Mouse (Mus musculus): ENCODE results near the gene Adad2.

The Adad2 gene

DNA sequence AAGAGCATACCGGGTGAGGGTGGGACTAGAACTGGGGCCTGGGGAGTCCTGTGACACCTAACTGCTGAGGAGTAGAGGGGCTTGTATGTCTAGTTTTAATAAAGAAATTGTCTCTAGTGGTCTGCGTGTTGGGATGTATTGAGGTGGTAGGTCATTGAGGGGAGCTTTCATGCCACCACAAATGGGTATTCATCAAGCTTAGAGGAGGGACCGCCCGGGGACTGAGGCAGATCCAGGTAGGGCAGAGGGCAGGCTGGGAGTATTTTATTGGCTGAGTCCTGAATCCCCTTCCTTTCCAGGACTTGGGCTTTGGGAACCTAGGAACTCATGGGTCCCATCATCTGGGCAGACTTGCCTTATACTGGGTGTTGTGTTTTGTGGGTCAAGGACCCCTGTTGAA is 4.3 kb downstream of the Adad2 start:
- DNase-seq (ENCODE audit: low read depth): no peak

DNA sequence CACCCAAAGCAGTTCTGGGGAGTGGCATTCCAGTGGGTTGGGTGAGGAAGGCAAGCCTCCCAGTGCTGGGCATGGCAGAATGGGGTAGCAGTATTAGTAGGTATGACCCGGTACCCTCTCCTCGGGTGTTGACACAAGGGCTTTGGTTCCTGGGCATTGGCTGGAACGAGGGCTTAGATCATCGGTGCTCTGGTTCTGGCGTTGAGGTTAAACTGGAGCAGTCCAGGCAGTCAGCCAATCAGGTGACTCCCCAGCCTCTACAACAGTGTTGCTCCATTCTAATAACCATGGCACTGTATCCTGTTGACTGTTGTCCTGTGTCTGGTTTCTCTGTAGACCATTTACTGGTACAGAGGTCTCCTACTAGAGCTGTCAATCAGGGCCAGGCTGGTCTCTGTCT is 5.0 kb downstream of the Adad2 start:
- DNase-seq (ENCODE audit: low read depth): peak; percentile 38

DNA sequence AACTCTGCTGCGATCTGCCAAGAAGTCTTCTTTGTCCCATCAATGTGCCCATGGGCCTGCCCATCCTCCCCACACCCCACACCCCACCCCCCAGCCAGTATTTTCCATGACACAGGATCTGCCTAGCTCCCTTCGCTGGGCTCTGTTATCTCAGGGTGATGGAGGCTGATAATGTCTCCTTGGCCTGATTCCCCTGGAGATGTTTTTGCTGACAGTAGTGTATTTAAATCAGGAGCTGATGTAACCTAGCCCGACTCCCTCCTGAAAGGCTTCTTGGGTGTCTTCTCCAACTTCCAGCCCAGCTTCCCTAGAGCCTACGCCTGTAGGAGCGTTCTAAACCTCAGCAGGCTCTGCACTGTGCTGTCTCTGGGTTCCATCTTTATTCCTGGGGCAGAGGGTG is 6.3 kb downstream of the Adad2 start:
- DNase-seq (ENCODE audit: low read depth): no peak

DNA sequence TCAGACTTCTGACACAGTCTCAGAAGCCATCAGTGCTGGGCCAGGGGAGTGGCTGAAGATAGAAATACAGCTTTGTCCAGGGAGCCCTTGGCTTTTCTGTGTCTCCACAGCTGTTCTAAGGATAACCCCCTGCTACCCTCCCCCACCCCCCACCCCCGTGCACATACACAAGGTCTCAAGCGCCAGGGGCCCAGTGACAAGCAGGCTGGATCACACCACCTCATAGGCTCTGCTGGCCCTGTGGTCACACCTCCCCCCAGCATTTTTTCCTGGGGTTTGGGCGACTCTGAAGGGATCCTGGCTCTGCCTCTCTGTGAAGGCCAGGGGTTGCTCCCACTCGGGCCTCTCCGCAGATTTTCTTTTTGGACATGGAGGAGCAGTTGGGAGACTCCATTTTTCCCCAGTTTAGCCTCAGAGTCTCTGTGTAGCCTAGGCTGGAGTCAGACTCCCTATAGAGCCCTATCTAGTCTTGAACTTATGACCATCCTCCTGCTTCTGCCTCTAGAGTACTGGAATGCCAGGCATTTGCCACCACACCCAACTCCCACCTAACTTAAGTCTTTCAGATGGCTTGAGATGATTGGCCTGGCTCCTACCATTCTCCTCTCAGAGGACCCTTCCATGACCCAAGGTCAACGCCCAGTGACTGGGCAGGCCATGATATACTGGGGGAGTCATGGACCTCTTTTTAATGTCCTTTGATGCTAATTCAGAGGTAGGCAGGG is 7.7 kb downstream of the Adad2 start:
- DNase-seq (ENCODE audit: low read depth): no peak

DNA sequence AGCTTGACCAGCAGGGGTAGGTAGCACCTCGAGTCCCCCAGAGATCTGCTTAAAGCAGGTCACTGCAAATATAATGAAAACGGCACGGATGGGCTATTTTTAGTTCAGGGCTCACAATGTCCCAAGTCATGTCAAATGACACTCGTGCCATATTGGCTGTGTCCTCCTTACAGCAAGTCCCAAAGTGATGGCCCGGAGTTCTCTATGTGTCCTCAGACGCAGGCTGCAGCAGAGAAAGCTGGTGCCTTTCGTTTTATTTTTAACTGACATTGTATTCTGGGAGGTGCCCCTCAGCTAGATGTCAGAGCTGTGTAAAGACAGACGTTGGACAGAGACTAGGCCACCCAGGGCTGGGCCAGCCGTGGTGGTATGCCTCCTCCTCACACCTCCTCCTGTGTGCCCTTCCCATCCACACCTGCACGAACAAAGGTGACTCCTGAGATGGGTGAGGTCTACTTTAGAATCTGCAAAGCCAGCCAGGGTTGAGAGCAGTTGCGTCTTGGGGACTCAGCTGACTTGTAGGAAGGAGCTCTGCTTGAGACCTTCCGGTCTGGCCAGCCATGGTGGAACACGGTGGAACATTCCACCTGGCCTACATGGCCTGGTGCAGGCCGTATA is 8.4 kb downstream of the Adad2 start:
- DNase-seq (ENCODE audit: low read depth): no peak

DNA sequence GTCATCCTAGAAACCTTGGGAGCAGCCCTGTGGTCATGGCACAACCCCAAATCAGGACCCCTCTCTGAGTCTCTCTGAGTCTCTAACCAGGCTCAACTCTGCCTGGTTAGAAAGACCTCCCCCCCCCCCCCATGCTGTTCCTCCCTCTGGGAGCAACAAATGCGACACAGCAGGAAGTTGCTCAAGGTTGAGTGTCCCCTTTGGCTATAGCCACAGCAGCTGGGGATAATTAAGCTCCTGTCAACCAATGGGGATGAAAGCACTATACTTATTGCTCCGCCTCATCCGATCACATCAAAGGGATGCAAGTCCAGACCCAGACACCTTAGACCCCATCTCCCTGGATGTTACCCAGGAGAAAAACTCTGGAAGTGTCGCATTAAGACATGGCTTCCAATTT is 10.0 kb downstream of the Adad2 start:
- DNase-seq (ENCODE audit: low read depth): no peak

DNA sequence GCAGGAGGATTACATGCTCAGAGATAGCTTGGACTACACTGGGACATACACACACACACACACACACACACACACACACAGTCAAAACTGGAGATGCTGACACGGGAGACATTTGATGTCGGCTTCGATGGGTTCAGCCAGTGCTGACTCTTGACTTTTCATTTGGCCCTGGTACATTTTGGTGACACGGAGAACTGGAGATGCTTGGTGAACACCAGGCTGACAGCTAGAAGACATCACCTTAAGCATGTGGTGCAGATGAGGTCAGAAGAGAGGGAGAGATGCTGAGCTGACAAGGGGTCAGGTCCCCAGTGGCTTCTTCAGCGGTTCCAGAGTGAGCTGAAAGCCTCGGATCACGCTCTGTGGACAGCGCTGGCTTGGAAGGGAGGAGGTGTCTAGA is 10.5 kb downstream of the Adad2 start:
- DNase-seq (ENCODE audit: low read depth): no peak

DNA sequence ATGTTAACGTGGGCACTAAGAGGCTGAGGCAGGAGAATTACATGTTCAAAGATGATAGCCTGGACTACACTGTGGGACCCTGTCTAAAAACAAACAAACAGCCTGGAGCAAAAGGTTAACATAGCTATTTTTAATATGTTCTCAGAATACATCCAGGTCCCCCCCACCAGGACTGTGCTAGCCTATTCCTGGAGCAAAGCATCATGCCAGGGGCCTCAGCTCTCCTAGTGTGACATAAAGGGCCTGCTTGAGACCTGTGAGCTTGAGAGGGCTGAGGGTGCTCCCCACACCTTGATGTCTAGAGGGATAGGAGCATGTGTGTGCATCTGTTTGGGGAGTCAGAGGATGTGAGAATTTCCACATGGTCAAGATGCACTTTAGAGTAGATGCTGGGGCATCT is 11.2 kb downstream of the Adad2 start:
- no peak for DNase-seq (ENCODE audit: low read depth)

DNA sequence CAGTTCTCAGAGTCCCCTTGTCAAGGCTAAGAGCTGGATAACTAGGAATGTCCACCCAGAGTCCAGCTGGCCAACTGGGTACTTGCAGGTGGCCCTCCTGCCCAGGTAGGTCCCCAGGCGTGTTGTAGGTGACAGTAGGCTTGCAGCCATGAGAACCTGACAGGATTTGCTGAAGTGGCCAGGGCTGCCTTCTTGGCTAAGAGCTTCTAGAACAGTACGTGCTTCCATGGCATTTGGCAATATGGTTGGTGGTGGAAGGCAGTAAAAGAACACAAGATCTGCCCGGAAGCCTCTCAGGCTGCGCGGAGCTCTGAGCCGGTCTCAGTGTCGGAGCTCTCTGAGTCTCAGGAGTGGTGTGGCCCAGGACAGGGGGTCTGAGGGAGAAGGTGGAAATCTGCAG is 12.4 kb downstream of the Adad2 start:
- DNase-seq (ENCODE audit: low read depth): no peak

DNA sequence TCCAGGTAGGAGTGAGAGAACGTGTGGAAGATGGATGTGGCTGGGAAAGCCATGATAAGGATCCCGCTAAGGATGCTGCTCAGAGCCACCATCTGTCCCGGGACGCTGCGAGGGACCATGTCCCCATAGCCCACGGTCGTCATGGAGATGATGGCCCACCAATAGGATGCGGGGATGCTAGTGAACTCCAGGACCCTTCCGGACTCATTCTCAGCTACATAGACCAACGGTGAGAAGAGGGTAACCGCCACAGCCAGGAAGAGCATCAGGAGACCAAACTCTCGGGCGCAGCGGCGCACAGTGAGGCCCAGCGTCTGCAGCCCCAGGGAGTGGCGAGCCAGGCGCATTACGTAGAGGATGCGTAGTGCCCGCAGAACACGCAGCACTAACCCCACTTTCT is 13.2 kb downstream of the Adad2 start:
- DNase-seq (ENCODE audit: low read depth): no peak

DNA sequence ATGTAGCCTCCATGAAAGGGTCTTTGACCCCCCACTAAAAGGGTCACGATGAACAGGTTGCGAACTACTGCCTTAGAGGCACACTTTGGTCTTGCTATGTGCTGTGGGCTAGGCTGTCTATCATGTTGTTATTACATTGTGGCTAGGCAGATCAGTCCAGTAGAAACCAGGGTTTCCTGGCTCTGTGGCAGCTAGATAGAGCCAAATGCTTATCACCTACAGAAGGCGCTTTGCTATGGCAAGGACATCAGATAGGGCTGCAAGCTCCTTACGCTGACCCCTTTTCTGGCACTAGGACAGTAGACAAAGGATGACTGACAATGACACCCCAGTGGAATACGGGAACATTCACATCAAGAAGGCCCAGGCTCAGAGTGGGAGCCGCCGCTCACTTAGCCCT is 14.7 kb downstream of the Adad2 start:
- DNase-seq (ENCODE audit: low read depth): no peak

DNA sequence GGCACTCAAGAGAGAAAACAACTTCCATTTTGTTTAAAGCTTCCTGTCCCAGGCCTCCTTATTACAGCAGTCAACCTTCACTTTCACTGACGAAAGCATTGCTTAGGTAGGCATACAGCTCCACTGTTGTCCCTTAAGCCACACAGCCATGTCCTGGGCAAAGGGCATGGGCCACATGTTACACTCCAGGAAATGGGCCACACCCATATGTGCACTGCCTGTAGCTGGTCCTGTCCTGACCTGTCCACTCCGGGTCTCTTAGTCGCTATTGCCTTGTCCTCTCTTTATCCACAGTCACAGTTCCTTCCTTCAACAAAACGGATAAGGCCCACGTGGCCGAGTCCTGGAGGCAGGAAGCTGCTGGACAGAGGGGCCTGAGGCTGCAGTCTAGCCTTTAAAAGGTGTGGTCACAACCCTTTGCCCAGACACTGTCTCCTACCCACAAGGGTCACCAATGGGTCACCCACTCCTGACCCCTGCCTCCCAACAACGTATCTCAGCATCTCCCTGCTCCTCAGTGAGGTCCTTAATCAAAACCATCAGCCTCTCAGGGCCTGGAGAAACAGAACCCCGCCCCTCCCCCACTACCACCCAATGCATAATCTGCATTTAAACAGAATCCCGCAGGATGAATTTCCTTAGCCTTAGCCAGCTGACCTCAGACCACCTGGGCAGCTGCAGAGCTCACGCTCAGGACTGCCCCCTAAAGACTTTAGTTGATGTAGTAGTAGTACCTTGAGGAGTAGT is 15.2 kb downstream of the Adad2 start:
- DNase-seq (ENCODE audit: low read depth): no peak

DNA sequence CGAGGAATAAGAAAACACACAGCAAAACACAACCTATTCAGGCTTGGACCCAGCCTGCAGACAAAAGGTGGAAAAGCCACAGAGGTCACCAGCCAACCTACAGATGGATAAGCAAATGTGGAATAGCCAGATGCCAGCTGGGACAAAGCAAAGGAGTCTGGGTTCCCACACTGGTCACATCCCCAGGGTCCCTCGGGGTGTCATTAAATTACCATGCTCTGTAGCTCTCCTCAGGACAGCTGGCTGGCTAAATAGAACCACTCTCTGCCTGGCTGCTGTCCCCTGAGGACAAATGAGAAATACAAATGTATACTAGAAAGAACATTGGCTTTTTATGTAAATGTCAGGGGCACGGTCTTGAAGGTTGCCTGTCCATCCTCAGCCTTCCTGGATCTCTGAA is 18.3 kb downstream of the Adad2 start:
- DNase-seq (ENCODE audit: low read depth): no peak

DNA sequence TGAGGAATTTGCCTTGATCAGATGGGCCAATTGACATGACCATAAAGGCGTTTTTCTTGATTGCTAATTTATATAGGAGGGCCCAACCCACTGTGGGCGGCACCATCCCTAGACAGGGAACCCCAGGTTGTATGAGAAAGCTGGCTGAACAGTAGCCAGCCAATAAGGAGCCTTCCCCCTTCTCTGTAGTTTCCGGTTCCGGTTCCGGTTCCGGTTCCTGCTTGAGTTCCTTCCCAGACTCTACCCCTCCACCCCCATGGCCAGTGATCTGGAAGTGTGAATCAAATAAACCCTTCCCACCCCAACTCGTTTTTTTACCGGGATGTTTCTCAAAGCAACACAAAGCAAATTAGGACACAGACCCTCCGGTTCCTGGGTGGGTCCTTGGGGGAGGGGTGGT is 19.7 kb downstream of the Adad2 start:
- no peak for DNase-seq (ENCODE audit: low read depth)

DNA sequence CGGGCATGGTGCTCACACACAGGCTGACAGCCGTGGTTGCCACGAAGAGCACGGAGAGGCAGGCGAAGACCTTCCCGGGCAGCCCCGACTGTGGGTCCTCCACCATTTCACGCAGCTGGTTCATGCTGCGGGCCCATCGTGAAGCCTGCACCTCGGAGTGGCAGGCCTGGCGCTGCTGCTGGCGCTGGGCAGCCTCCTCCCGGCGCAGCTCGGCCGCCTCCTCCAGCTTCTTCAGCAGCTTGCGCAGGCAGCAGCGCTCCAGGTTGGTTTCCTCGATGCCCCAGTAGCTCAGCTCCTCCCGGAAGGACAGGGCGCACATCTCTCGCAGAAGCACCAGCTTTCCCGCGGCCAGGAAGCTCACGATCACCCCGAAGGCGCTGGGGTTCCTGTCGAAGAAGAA is 20.4 kb downstream of the Adad2 start:
- no peak for DNase-seq (ENCODE audit: low read depth)

DNA sequence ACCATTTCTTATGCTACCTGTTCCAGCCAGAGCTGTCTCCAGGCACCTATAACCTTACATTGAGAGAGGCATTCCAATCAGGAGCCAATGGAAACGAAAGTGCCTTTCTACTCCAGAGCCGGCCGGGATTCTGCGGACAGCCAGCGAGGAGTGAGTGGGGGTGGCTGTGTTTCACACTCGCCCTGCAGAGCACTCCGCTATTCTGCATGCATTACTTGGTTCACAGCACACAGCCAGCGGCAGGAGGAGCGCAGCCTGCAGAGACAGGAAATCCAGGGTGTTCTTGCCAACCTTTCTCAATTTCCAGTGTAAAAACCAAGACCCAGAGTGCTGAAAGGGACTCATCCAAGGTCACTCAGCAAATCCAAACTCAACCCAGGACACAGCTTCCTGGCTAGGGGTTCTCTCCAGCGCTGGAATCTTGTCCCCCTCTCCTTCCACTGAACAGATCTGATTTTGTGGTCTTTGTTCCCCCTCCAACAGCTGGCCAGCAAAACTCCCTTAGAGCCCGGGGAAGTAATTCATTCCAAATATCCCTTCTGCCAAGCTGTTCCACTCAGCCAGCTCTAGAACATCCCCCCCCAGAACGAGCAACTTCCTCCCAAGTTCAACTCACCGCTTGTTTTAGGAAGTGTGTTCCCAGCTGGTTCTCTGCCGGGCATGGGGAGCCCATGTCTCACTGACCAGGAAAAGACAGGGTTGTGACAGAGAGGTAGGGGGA is 22.2 kb downstream of the Adad2 start:
- DNase-seq (ENCODE audit: low read depth): no peak

DNA sequence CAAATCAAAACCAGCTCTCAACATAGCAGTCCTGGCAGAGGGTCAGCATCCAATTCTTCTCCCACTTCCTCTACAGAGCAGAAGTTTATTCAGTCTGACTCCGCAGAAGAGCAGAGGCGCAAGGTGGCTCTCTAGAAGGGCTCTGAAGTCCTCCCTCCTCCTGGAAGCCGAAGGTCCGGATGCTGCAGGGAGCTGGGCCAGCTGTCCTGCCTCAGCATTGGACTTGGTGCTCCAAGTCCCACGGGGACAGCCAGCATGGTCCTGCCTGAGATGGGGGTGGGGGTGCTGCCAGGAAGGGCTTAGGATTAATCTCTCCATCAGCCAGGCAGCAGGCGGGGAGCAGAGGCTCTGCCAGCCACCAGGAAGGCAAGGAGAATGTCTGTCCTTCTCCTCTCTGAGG is 22.8 kb downstream of the Adad2 start, which contains the start of gene Kcng4:
TSS of gene Kcng4 (minus strand) at position 303 of the 400 bp plus-strand sequence.
- no peak for DNase-seq (ENCODE audit: low read depth)

DNA sequence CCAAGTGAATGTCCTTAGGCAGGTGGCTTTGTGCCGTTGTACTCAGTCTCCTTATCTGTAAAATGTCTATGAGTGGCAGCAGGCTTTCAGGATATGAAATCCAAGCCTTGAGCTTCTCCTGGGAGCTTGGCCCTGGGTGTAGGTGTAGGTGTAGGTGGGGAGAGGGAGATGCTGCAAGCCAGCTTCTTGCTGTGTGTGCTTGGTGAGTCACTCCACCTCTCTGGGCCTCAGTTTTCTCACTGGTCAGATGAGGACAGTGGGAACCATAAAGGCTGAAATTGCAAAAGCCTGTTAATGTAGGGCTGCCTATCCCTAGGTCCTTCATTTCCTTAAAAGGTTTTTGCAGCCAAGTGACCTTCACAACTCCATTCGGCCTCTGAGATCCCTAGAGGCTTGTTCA is 23.4 kb downstream of the Adad2 start:
- DNase-seq (ENCODE audit: low read depth): no peak

DNA sequence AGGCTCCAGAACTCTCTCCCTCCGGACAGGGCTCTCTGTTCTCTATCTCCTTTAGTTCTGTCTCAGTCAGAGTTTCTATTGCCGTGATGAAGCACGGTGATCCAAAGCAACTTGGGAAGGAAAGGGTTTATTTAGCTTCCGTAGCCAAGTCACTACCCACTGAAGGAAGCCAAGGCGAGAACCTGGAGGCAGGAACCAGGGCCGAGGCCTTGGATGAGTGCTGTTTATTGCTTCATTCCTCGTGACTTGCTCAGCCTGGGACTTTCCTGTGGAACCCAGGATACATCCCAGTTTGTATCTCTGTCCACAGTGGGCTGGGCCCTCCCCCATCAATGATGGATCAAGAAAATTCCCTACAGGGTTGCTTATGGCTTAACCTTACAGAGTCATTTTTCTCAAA is 24.2 kb downstream of the Adad2 start:
- peak; percentile 32 for DNase-seq (ENCODE audit: low read depth)

DNA sequence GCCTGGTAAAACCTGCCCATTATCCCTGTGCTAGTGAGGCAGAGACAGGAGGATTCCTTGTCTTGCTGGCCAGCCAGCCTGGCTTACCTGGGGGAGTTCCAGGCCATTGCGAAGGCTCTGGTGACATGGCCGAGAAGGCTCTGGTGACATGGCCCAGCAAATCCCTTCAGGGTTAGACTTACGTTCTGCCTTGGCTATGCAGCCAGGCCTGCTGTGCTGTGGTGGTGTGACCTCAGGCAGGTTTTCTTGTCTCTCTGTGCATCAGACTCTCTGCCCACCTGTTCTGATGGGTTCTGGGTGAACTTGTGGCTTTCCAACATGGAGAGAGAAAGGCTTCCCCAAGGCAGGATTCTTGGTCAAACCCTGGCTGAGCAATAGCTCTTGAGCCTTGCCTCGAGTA is 24.8 kb downstream of the Adad2 start:
- DNase-seq (ENCODE audit: low read depth): no peak

DNA sequence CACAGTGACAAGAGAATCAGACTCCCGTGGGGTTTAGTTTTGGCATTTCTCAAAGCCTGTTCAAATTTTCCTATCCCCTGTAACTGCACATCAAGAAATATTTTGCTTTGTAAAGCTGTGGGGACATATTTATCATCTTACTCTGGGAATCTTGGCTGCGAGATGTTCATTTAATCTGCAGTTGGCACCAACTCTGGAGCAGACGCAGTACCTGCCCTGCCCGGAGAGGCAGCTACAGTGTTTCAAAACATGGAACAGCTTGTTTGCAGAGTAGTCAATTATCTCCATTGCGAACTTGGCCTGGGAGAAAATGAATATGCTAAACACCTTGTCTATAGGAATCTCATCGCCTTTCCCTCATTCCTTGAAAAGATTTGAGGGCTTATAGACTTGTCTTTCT is 25.7 kb downstream of the Adad2 start:
- DNase-seq (ENCODE audit: low read depth): no peak

DNA sequence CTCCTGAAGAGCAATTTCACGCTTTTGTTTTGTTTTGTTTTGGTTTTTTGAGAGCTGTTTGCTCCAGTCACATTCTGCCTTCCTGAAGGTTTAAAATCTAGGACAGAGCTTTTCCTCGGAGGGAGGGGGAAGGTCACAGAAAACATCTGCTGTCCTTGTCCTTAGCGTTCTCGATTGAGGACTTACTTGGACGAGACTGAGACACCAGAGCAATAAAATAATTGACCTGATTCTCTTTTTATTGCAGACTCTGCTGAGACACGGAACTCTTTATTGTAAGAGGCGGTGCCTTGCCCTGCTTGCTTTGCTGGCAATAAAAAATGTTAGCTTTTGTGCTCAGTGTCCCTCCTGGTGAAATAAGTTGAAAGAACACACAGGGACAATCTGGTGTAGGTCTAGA is 27.3 kb downstream of the Adad2 start:
- no peak for DNase-seq (ENCODE audit: low read depth)

DNA sequence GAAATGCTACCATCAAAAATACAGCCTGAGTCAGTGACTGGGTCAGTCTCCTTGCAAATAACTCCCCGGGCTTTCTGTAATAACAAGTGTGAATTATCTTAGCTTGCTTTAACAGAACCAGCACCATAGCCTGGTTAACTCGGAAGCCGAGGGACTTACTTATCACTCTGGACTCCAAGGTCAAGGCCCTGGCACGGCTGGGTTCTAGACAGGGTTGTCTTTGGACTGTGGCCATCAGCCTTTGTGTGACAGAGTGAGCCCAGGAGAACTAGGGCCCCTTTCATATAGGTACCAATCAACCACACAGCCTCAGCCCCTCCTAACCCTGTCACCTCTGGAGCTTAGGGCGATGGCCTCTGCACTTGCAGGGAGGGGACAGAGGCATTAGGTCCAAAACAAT is 28.5 kb downstream of the Adad2 start:
- no peak for DNase-seq (ENCODE audit: low read depth)

Data from NIH3T3 (cell line).